Mouse (Mus musculus) thymus, postnatal 4 days (tissue): ENCODE measurements at regions not wholly inside any gene's neighbourhood (a gene's known extent, or its start where the extent isn't known, plus 50 kb on each side); places are given as distances from the start of the nearest gene placed in this dataset.

Source experiments
- DNase-seq: peaks from one replicate; pipeline ENCODE4 v3.0.0; 2021

DNA sequence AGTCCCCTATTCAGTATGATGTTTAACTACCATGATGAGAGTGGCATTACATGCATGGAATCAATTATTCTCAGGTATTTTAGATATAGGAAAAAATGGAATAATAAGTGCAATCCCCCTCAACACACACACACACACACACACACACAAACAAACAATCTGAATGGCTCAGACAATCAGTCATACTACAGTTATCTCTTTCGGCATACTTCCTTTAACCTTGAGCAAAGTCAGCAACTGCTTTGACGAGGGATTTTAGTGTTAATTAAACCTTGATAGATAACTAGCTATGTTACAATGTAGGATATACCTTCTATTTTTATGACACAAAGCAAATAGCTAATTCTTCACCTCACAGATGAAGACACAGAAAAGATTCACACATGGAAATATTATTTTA lies 312.1 kb downstream of the Tex13c3 start:
- DNase-seq: no peak

GRCm38 (mm10) chrX:19168546-19168945 lies 312.6 kb downstream of the Tex13c3 start:
- DNase-seq: peak; percentile 8

- DNase-seq: no peak
Observed at GRCm38 (mm10) chrX:19168111-19168510, 313.0 kb downstream of the Tex13c3 start.

- no peak for DNase-seq
Observed at GRCm38 (mm10) chrX:19167121-19167853, 313.8 kb downstream of the Tex13c3 start.

DNA sequence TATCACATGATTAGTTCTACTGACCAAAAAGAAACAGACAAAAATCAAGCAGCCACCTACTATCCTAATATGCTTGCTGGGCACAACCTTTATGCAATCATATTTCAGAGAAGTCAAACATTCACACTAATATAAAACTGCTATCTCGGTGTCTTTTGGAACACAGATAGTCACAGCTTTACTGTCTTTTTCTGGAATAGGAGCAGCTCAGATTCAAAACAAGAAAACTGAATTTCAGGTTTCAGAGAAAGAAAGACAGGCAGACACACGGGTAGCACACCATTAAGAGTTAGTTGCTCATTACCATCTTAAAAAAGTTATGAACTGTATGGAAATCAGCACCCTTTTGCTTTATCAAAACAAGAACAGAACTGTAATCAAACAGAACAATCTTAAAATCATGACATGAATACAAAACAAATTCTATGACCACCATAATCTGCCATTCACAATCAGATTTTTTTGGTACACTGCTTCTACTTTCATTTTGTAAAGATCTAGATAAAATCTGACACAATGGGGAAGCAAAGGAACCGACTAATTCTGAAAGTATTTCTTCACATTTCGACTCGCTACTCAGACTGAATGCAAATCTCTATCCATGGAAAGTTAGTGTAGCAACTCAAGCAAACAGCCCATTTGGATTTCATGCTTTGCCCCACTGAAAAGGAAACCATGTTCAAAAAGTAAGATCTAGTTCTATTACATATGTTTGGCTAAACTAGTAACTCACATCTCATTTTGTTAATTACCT lies 315.1 kb downstream of the Tex13c3 start:
- no peak for DNase-seq

DNA sequence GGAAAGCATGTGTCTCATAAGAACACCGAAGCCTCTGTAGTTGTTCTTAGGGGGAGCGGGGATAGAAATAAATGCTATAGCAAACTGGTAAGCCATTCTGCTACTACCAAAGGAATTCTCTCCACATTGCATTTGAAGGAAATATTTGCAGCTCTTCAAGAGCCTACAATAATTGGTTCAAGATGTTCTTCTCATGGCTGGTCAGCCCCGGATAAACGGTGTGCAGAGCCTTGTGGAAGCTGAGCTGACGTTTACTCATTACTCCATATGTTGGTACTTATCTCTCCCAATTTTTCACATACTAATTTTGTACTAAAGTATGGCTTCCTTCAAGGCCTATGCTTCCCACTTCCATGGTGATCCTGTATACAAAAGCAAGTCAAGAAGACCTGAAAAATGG lies 317.0 kb downstream of the Tex13c3 start:
- DNase-seq: no peak

DNA sequence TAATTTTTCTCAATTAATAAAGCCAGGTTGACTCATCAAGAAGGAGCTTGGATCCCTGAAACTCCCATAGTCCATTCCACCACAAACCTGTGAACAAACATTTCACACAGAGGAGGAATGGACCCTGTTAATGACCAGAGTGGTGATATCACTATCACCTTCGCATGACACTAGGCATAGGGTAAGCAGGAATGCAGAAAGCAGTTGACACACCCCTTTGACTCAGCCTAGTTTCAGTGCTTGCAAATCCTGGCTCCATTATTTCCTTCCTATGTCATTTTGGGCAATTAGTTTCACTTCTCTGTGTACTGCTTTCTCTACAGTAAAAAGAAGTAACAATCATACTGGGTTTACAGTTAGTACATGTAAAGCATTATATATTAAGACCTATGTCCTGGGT lies 318.2 kb downstream of the Tex13c3 start:
- no peak for DNase-seq

- no peak for DNase-seq
Observed at GRCm38 (mm10) chrX:19162351-19162750, 318.8 kb downstream of the Tex13c3 start.

- no peak for DNase-seq
Observed at GRCm38 (mm10) chrX:19160275-19160930, 320.7 kb downstream of the Tex13c3 start.

DNA sequence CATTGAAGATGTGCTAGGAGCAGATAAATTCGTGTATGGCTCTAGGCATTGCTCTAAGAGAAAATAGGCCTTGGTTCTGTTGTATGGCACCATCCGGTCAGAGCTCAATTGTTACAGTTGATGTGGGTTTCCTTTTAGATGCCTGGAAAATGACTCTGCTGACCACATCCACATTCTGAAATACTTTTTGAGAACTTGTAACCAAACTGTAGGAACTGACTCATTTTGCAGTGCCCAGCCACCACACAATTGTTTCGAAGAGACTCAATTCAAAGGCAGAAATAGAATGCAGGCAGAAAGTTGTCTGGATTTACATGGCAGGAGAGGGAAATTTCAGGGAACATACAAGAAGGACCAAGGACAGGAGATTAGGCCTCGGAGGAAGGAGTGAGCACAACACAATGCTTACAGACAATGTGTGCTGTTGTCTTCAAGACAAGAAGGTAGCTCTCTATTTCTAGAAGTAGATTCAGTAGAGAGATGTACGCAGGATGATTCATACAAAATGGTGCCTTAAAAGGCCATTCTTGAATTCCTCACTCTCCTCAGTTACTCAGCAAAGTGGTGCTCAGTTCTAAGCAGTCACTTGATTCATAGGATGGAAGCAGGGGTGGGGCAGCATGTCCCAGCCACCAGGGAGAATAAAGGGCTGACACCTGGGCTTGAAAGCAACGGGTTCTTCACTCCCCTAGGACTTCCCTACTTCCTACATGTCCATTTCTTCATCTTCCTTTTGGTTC lies 323.5 kb downstream of the Tex13c3 start:
- no peak for DNase-seq

DNA sequence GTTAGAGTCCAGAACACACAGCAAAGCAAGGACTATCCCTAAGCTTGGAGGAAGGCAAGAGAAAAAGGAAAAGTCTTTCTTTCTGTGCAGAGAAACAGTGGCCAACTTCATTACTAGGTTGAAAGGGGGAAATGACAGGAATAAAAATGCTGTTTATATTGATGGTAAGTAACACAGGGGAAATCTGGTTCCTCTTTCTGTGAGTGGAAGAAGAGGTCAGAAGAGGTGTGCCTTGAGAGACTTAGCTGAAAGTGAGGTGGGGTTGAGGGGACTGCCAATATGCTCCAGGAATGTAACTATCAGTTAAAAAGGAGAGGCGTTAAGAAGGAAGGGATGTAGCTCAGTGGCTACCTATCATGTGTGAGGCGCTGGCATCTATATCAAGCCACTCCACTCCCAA lies 327.5 kb downstream of the Tex13c3 start:
- no peak for DNase-seq

GRCm38 (mm10) chrX:19152170-19152861 lies 328.8 kb downstream of the Tex13c3 start:
- DNase-seq: no peak

GRCm38 (mm10) chrX:19150606-19151005 lies 330.5 kb downstream of the Tex13c3 start:
- no peak for DNase-seq

DNA sequence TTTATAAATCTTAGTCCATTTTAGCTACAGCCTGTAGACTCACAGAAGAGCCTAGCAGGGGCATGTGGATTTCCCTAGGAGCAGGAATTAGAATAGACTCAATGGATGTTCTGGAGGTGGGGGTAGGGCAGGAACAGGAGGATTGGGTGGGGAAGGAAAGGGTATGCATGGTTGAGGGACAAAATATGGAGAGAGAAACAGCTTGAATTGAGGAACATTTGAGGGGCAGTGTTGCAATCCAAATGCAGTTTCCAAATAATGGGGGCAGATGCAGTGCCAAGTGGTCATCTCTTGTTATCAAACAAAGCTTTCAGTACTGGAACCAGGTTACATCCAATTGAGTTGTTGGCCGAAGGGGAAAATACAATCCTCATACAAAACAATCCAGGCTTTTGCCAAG lies 332.4 kb downstream of the Tex13c3 start:
- no peak for DNase-seq

DNA sequence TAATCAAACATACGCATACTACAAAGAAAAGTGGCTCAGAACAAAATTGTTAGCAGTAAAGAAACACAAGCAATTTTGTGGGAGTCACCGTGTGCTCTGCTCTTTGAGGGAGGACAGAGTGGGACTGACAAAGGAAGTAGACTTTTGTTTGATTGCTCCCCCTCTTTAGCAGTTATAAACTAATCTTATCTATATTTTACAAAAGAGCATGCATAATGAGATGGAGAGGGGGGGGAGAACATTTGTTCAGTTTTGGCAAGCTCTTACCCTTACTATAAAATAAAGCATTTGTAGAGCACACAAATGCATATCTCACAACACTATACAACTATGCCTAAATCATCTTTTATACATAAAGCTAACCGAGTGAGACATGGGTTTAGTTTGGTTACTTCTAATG lies 332.9 kb downstream of the Tex13c3 start:
- DNase-seq: no peak

GRCm38 (mm10) chrX:19112753-19113152 lies 368.4 kb downstream of the Tex13c3 start:
- no peak for DNase-seq

DNA sequence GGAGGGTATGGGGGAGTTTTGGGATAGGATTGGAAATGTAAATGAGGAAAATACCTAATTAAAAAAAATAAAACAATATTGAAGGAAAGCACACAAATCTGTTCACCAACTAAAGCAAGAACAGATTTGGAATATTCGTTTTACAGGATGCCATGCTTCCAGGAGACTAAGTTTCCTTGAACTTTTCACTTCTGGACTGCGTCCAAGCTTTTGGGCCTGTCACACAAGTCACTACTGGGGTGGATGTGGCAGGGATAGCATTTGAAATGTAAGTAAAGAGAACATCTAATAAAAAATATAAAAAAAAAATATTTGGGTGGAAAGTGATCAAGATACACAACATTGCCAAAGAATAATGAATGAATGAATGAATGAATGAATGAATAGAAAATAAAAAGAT lies 378.2 kb downstream of the Tex13c3 start:
- DNase-seq: no peak

- DNase-seq: no peak
Observed at GRCm38 (mm10) chrX:19095960-19096359, 385.2 kb downstream of the Tex13c3 start.

- no peak for DNase-seq
Observed at GRCm38 (mm10) chrX:19084435-19084834, 396.7 kb downstream of the Tex13c3 start.

DNA sequence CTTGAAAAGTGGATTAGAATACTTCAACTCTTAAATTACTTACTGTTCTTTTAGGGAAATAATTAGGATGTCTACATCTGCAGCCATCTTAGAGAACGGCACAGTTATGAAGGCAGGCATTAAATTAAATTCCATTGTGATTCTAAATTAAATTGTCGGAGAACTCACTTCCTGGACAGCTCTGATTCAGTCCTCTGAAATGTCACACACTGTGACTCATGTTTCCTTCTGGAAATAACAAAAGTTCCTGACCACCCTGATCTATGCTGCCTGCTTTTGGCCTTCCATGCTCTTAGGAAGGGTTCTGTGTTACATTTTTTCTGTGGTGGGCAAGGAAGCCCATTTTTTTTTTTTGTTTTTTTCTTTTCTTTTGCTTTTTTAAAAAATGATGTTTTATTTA lies 401.1 kb downstream of the Tex13c3 start:
- no peak for DNase-seq
